Mouse (Mus musculus) 3134 (cell line): ENCODE results near the gene Mapre3.
A peak's percentile ranks its signal among the peaks of the same experiment; 100 is the strongest.
"Not testable (repeated sequence)": the region's sequence is repeated elsewhere in the genome, so short reads cannot be mapped to it uniquely, and the experiment has no call there.

Experiments
- DNase-seq: peaks from one replicate; pipeline ENCODE4 v3.0.0-alpha.2; 2011; ENCODE audit warnings: low spot score; ENCODE audit not compliant: insufficient read length; ENCODE audit errors: extremely low read depth

Mapre3 gene

GRCm38 (mm10) chr5:30879347-30879943 lies 65.0 kb downstream of the Mapre3 start:
- no peak for DNase-seq

- DNase-seq, result not testable (repeated sequence)
These were observed 67.4 kb downstream of the Mapre3 start for GRCm38 (mm10) chr5:30881839-30882238.

- DNase-seq, result no peak
These were observed 71.8 kb downstream of the Mapre3 start for GRCm38 (mm10) chr5:30886209-30886608.

- DNase-seq, result no peak
These were observed 72.3 kb downstream of the Mapre3 start for GRCm38 (mm10) chr5:30886731-30887130.

- no peak for DNase-seq
These were observed 72.9 kb downstream of the Mapre3 start for GRCm38 (mm10) chr5:30887331-30887761.

- peak; percentile 88 for DNase-seq
These were observed 73.5 kb downstream of the Mapre3 start for GRCm38 (mm10) chr5:30887858-30888336.

GRCm38 (mm10) chr5:30888337-30889087 lies 74.1 kb downstream of the Mapre3 start, which contains the start of gene Agbl5:
TSS of gene Agbl5 (plus strand) at chr5:30888694.
- peak; percentile 93 for DNase-seq

GRCm38 (mm10) chr5:30889088-30889754 lies 74.8 kb downstream of the Mapre3 start:
- no peak for DNase-seq

GRCm38 (mm10) chr5:30890375-30890774 lies 75.9 kb downstream of the Mapre3 start:
- no peak for DNase-seq

- DNase-seq, result peak; percentile 81
These were observed 87.4 kb downstream of the Mapre3 start for GRCm38 (mm10) chr5:30901860-30902259.

GRCm38 (mm10) chr5:30907413-30908059 lies 93.1 kb downstream of the Mapre3 start, which contains the start of gene Ost4:
TSS of gene Ost4 (minus strand) at chr5:30907788.
- DNase-seq, result peak; percentile 98

- DNase-seq, result peak; percentile 56
These were observed 94.2 kb downstream of the Mapre3 start for GRCm38 (mm10) chr5:30908426-30909299.

- DNase-seq, result no peak
These were observed 94.8 kb downstream of the Mapre3 start for GRCm38 (mm10) chr5:30909300-30909659.

- no peak for DNase-seq
These were observed 95.4 kb downstream of the Mapre3 start for GRCm38 (mm10) chr5:30909863-30910262.

- DNase-seq, result peak; percentile 75
These were observed 96.0 kb downstream of the Mapre3 start for GRCm38 (mm10) chr5:30910481-30910880.

GRCm38 (mm10) chr5:30912156-30912555 lies 97.7 kb downstream of the Mapre3 start:
- DNase-seq, result no peak

- DNase-seq, result peak; percentile 96
These were observed 98.8 kb downstream of the Mapre3 start, which contains the start of gene Emilin1 for GRCm38 (mm10) chr5:30913060-30913841. TSS of gene Emilin1 (plus strand) at chr5:30913402.

- DNase-seq, result peak; percentile 45
These were observed 99.7 kb downstream of the Mapre3 start for GRCm38 (mm10) chr5:30914101-30914635.

- DNase-seq, result no peak
These were observed 100.4 kb downstream of the Mapre3 start for GRCm38 (mm10) chr5:30914849-30915248.
